Mouse (Mus musculus) Patski (cell line): ENCODE measurements at regions not wholly inside any gene's neighbourhood (a gene's known extent, or its start where the extent isn't known, plus 50 kb on each side); places are given as distances from the start of the nearest gene placed in this dataset.

ENCODE experiments used
- ATAC-seq: fragments of 100-300 bp; one replicate; pipeline ENCODE4 v1.8.0; 2021
- CTCF ChIA-PET: fragments of 350-600 bp; sonication (Branson Sonifier 250); formaldehyde crosslinking; loops from one replicate; lab custom pipeline; 2022; ENCODE audit warnings: inconsistent platforms; lab: Charles Lee
- POLR2A ChIA-PET: fragments of 350-600 bp; sonication (Branson Sonifier 250); formaldehyde crosslinking; loops from one replicate; lab custom pipeline; 2022; ENCODE audit warnings: antibody characterized with exemption, inconsistent platforms; lab: Charles Lee
- DNase-seq: peaks from one replicate; pipeline ENCODE4 v3.0.0-alpha.2; 2011; ENCODE audit warnings: low read depth, low spot score
- H3K27me3 ChIP-seq: fragments of 371-371 bp; one replicate; pipeline ENCODE4 v1.5.1; 2021
- CTCF ChIP-seq: fragments of 100-300 bp; IDR thresholded peaks from one replicate; pipeline ENCODE4 v1.5.1; 2021
- in situ Hi-C: fragments of 300-500 bp; cut with MboI; formaldehyde crosslinking; loops from 3 replicates; pipeline ENCODE4 v1.11.1; 2018; ENCODE audit warnings: low pct_unique_long_range_greater_than_20kb, mixed read lengths

GRCm38 (mm10) chr8:43956500-43956899 is 246.7 kb upstream of the Adam34 start:
- TF ChIP-seq CTCF = no peak
- ATAC-seq = no peak
- ChIA-PET CTCF (no interaction called here), POLR2A (no interaction called here)
- DNase-seq = no peak
- in situ Hi-C loops = no loop called here
- H3K27me3 ChIP-seq = peaks cover 5% of the 10 kb centered on the region

GRCm38 (mm10) chr8:43949224-43950021 is 239.6 kb upstream of the Adam34 start:
- DNase-seq (no peak), ATAC-seq (no peak)
- POLR2A ChIA-PET = no interaction called here
- H3K27me3 ChIP-seq = peaks cover 17% of the 10 kb centered on the region
- in situ Hi-C loops = no loop called here
- no peak for TF ChIP-seq CTCF
- CTCF ChIA-PET = no interaction called here

GRCm38 (mm10) chr8:43948807-43949206 is 239.0 kb upstream of the Adam34 start:
- no peak for TF ChIP-seq CTCF
- ChIA-PET POLR2A (no interaction called here), CTCF (no interaction called here)
- peaks cover 17% of the 10 kb centered on the region for H3K27me3 ChIP-seq
- DNase-seq (no peak), ATAC-seq (no peak)
- in situ Hi-C loops = no loop called here

- in situ Hi-C loops = no loop called here
- DNase-seq = no peak
- no peaks in the 10 kb centered on the region for H3K27me3 ChIP-seq
- CTCF ChIA-PET = interaction anchor here (0.7 to 1.3 kb wide), 2 partner anchors 9 to 13 kb away, joined by 3 to 4 read pairs; no protein-coding TSS in a partner anchor
- POLR2A ChIA-PET = no interaction called here
- peak; percentile 32 for TF ChIP-seq CTCF
- no peak for ATAC-seq
Measured at GRCm38 (mm10) chr8:43931727-43932126, 221.9 kb upstream of the Adam34 start.

GRCm38 (mm10) chr8:43922982-43923381 is 213.1 kb upstream of the Adam34 start:
- DNase-seq (no peak), ATAC-seq (no peak)
- in situ Hi-C loops = no loop called here
- ChIA-PET POLR2A (no interaction called here), CTCF (interaction anchor here (1.2 kb wide), 1 partner anchor 8 kb away, joined by 4 read pairs; no protein-coding TSS in a partner anchor)
- H3K27me3 ChIP-seq = no peaks in the 10 kb centered on the region
- TF ChIP-seq CTCF = no peak

- H3K27me3 ChIP-seq = no peaks in the 10 kb centered on the region
- no peak for ATAC-seq
- POLR2A ChIA-PET = no interaction called here
- TF ChIP-seq CTCF = no peak
- in situ Hi-C loops = no loop called here
- no peak for DNase-seq
- CTCF ChIA-PET = interaction anchor here (0.9 to 1.0 kb wide), 2 partner anchors 10 to 48 kb away, joined by 3 to 5 read pairs; no protein-coding TSS in a partner anchor
Measured at GRCm38 (mm10) chr8:43921263-43921662, 211.4 kb upstream of the Adam34 start.

- no peak for DNase-seq
- peaks cover 12% of the 10 kb centered on the region for H3K27me3 ChIP-seq
- POLR2A ChIA-PET = no interaction called here
- CTCF ChIA-PET = no interaction called here
- no peak for TF ChIP-seq CTCF
- no peak for ATAC-seq
- in situ Hi-C loops = no loop called here
Measured at GRCm38 (mm10) chr8:43906119-43906518, 196.3 kb upstream of the Adam34 start.

- ATAC-seq (no peak), DNase-seq (no peak)
- in situ Hi-C loops = no loop called here
- no peak for TF ChIP-seq CTCF
- ChIA-PET CTCF (no interaction called here), POLR2A (no interaction called here)
- H3K27me3 ChIP-seq = peaks cover 7% of the 10 kb centered on the region
Measured at GRCm38 (mm10) chr8:43895171-43895570, 185.3 kb upstream of the Adam34 start.

- TF ChIP-seq CTCF = no peak
- ChIA-PET CTCF (no interaction called here), POLR2A (no interaction called here)
- no peak for DNase-seq
- in situ Hi-C loops = no loop called here
- H3K27me3 ChIP-seq = peaks cover 3% of the 10 kb centered on the region
- no peak for ATAC-seq
Measured at GRCm38 (mm10) chr8:43853820-43854590, 144.2 kb upstream of the Adam34 start.
